Mouse (Mus musculus) liver, embryonic 13.5 days (tissue): Measurements from ENCODE around the gene Trip13. TPM values are rescaled to one million over a fixed set of nuclear protein-coding genes. Genes with fewer than 3 reads are reported as not detected.

Source experiments
- ATAC-seq: fragments of 200-750 bp; cut with Nextera tagmentation; 2 replicates; pipeline ENCODE4 v1.8.0; 2017; ENCODE audit warnings: low read depth, mild to moderate bottlenecking, moderate number of reproducible peaks, moderate library complexity
- DNase-seq: peaks from one replicate; pipeline ENCODE4 v3.0.0; 2022
- H3K27ac ChIP-seq: fragments of 300-500 bp; sonication (generic); 2 replicates; pipeline ENCODE4 v1.5.1; 2015; ENCODE audit warnings: moderate library complexity, mild to moderate bottlenecking, inconsistent platforms
- H3K27me3 ChIP-seq: fragments of 300-500 bp; sonication (generic); 2 replicates; pipeline ENCODE4 v1.6.1; 2015; ENCODE audit warnings: mild to moderate bottlenecking, inconsistent platforms
- H3K36me3 ChIP-seq: fragments of 300-500 bp; sonication (generic); 2 replicates; pipeline ENCODE4 v1.6.1; 2015; ENCODE audit warnings: mild to moderate bottlenecking, inconsistent platforms
- H3K4me1 ChIP-seq: fragments of 300-500 bp; sonication (generic); replicated peaks from 2 replicates; pipeline ENCODE4 v1.6.1; 2015; ENCODE audit warnings: inconsistent platforms
- H3K4me2 ChIP-seq: fragments of 300-500 bp; sonication (generic); 2 replicates; pipeline ENCODE4 v1.6.1; 2015; ENCODE audit warnings: inconsistent platforms, mild to moderate bottlenecking, moderate library complexity
- H3K4me3 ChIP-seq: fragments of 300-500 bp; sonication (generic); replicated peaks from 2 replicates; pipeline ENCODE4 v1.5.1; 2015; ENCODE audit warnings: mild to moderate bottlenecking, inconsistent platforms
- H3K9ac ChIP-seq: fragments of 300-500 bp; sonication (generic); 2 replicates; pipeline ENCODE4 v1.6.1; 2015; ENCODE audit warnings: mild to moderate bottlenecking, inconsistent platforms
- H3K9me3 ChIP-seq: fragments of 300-500 bp; sonication (generic); replicated peaks from 2 replicates; pipeline ENCODE4 v1.6.1; 2016; ENCODE audit warnings: inconsistent platforms
- WGBS: fragments of 180-500 bp; shearing (Covaris S2); methylation state at CpG from one replicate; pipeline ENCODE4 v1.1.7; 2015; ENCODE audit not compliant: insufficient replicate concordance; 5-methylcytosine and 5-hydroxymethylcytosine counted together
- polyA plus RNA-seq: library from polyadenylated mRNA; unstranded; fragments of >200 nt; fragmentation: Nextera tagmentation; extraction: Ambion mirVana; gene quantifications from 2 replicates; pipeline ENCODE4 v1.2.1, GENCODE M21; 2015

Gene Trip13
- polyA plus RNA-seq, 1 experiment from 2014 or later: 29.0 TPM

DNA sequence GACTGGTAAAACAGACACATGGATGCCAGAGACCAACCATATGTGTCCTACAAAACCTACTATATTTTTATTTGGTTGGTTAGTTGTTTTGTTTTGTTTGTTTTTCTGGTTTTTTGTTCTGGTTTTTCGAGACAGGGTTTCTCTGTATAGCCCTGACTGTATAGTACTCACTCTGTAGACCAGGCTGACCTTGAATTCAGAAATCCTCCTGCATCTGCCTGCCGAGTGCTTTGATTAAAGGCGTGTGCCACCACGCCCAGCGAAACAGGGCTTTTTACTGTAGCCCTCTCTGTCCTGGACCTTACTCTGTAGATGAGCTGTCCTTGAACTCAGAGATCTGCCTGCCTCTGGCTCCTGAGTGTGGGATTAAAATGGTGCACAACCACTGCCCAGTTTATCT, 1.5 kb upstream of the Trip13 start:
- no peak overlapping the region for H3K9ac ChIP-seq
- H3K4me3 ChIP-seq: no peak overlapping the region
- peaks cover 21% of the 10 kb centered on the region for H3K4me1 ChIP-seq
- peaks cover 58% of the 10 kb centered on the region for H3K36me3 ChIP-seq
- no peak overlapping the region for H3K27ac ChIP-seq
- no peak for DNase-seq
- ATAC-seq: no peak
- no peaks in the 10 kb centered on the region for H3K9me3 ChIP-seq
- WGBS: 77% methylated on average over 5 of the region's 5 CpGs
- no peaks in the 10 kb centered on the region for H3K27me3 ChIP-seq
- no peak overlapping the region; the same call in 1 of the 2 replicates for H3K4me2 ChIP-seq

- Histone ChIP-seq H3K4me2 (peak overlapping the region; percentile 87), H3K27ac (peak overlapping the region; percentile 94), H3K4me3 (peak overlapping the region; percentile 79)
Observed at GRCm38 (mm10) chr13:73938177-73938560, 585 bp upstream of the Trip13 start.

DNA sequence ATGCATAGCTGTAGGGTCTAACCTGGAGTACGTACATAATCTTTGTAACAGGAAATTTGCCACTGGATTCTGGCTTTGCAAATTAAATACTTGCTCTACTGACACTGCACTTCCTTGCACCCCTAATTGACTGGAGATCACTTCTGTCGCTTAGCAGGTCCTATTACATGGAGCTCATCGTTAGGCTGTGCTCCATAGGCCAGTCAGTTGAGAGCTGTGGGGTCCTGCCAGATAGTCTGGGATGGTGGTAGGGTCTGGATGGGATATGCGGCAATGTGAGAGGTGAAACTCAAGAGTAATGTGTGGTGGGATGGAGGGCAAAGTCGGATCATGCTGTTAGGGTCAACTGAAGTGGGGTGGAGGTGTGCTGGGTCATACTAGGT, 655 bp downstream of the Trip13 start:
- ATAC-seq: peak; percentile 18
- no peaks in the 10 kb centered on the region for H3K27me3 ChIP-seq
- H3K4me3 ChIP-seq: peak overlapping the region; percentile 79
- H3K9me3 ChIP-seq: no peaks in the 10 kb centered on the region
- H3K27ac ChIP-seq: peak overlapping the region; percentile 94
- peaks cover 21% of the 10 kb centered on the region for H3K4me1 ChIP-seq
- peak overlapping the region; percentile 89 for H3K9ac ChIP-seq
- H3K4me2 ChIP-seq: peak overlapping the region; percentile 87
- WGBS: 5% methylated on average over 5 of the region's 5 CpGs
- peaks cover 57% of the 10 kb centered on the region for H3K36me3 ChIP-seq
- DNase-seq: no peak

More at GRCm38 (mm10) chr13:73938177-73938560, 585 bp upstream of the Trip13 start:
- peak overlapping the region; percentile 89 for H3K9ac ChIP-seq
- H3K36me3 ChIP-seq: peaks cover 57% of the 10 kb centered on the region
- no peaks in the 10 kb centered on the region for H3K27me3 ChIP-seq
- no peaks in the 10 kb centered on the region for H3K9me3 ChIP-seq
- WGBS: 4% methylated on average over 13 of the region's 13 CpGs
- ATAC-seq (peak; percentile 5; the same call in 1 of the 2 replicates), DNase-seq (no peak)
- peaks cover 21% of the 10 kb centered on the region for H3K4me1 ChIP-seq

GRCm38 (mm10) chr13:73932201-73932600, 5.4 kb downstream of the Trip13 start:
- DNase-seq: no peak

GRCm38 (mm10) chr13:73913066-73913465, 24.5 kb downstream of the Trip13 start:
- no peak overlapping the region for H3K4me3 ChIP-seq
- 90% methylated on average over 4 of the region's 4 CpGs for WGBS
- H3K9me3 ChIP-seq: no peaks in the 10 kb centered on the region
- no peak overlapping the region for H3K4me2 ChIP-seq
- no peaks in the 10 kb centered on the region for H3K27me3 ChIP-seq
- DNase-seq (no peak), ATAC-seq (no peak)
- no peaks in the 10 kb centered on the region for H3K4me1 ChIP-seq
- H3K9ac ChIP-seq: no peak overlapping the region
- H3K36me3 ChIP-seq: peaks cover 63% of the 10 kb centered on the region
- no peak overlapping the region for H3K27ac ChIP-seq

More at GRCm38 (mm10) chr13:73932201-73932600, 5.4 kb downstream of the Trip13 start:
- H3K4me2 ChIP-seq: no peak overlapping the region
- H3K27me3 ChIP-seq: no peaks in the 10 kb centered on the region
- no peak overlapping the region for H3K4me3 ChIP-seq
- WGBS: 76% methylated on average over 10 of the region's 10 CpGs
- ATAC-seq: no peak
- no peaks in the 10 kb centered on the region for H3K9me3 ChIP-seq
- peaks cover 83% of the 10 kb centered on the region for H3K36me3 ChIP-seq
- H3K27ac ChIP-seq: no peak overlapping the region
- peaks cover 8% of the 10 kb centered on the region for H3K4me1 ChIP-seq
- no peak overlapping the region for H3K9ac ChIP-seq

DNA sequence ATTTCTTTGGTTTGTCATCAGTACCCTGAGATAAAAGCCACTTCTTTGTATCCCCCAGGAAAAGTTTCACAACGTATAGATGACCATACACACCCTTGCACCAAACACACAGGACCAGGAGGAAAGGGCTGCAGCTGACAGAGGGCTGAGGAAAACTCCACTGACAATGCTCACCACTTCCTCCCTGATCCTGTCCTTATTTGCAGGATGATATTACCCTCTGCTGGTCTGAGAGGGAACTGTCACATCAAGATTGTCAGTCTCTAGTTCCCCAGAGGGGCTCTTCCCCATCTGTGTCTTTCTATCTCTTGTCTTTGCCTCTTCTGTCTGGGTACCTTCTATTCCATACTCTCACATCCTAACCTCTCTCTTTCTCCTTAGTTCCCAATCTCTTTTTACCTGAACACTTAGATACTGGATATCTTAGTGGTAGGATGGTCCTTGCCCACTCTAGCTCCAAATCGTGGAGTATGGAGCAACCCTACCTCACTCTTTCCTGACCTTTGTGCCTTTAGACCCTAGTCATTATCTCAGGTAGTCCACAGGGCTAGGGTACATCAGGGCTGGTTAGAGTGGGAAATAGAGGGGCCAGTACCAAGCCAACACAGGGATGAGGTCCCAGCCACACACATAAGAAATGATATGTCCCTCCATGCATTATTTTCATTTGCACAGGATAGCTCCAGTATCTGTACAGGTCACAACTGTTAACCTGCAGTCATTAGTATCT, 29.7 kb downstream of the Trip13 start:
- 36% methylated on average over 2 of the region's 2 CpGs for WGBS
- Histone ChIP-seq H3K27me3 (no peaks in the 10 kb centered on the region), H3K4me1 (no peaks in the 10 kb centered on the region), H3K4me3 (no peak overlapping the region), H3K36me3 (peaks cover 21% of the 10 kb centered on the region), H3K27ac (no peak overlapping the region), H3K9me3 (no peaks in the 10 kb centered on the region), H3K9ac (no peak overlapping the region), H3K4me2 (no peak overlapping the region)
- no peak for ATAC-seq
- DNase-seq: no peak

DNA sequence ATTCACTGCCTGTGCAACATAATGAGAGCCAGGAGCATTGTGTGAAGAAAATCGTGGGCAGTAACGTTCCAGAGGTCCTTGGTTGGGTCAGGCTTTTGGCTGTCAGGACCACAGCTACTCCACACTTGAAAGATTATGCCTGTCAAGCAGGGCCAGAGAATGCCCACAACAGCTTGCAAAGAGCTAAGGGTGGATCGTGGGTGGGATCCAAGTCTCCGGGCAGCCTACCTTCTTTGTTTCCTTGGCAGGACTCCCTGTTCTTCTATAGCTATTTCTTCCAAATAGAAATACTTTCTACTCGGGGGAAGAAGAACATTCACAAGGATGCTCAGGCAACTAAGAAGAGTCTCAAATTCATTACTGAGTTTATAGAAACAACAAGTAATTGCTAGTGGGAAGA, 30.4 kb downstream of the Trip13 start:
- WGBS: 80% methylated on average over 5 of the region's 5 CpGs
- H3K4me1 ChIP-seq: no peaks in the 10 kb centered on the region
- no peak overlapping the region for H3K27ac ChIP-seq
- no peak overlapping the region for H3K4me2 ChIP-seq
- no peak overlapping the region for H3K4me3 ChIP-seq
- H3K9me3 ChIP-seq: no peaks in the 10 kb centered on the region
- H3K36me3 ChIP-seq: peaks cover 16% of the 10 kb centered on the region
- DNase-seq (no peak), ATAC-seq (no peak)
- no peak overlapping the region for H3K9ac ChIP-seq
- H3K27me3 ChIP-seq: no peaks in the 10 kb centered on the region

DNA sequence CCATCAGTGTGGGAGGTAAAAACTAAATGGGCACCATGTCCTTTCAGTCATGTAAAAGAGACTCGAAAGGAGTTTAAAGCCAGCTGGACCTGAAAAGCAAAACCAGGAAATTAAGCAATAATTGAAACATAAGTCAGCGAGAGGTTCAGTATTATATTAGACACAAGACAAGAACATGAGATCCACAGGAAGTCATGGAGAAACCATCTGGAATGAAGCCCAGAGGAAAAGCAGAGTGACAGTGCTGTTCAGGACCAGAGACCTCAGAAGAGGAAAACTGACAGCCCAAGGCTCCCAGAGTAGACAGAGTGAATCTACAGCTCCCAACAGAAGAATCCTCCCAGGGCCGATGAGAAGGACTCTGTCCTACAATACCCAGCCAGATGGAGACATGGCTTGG, 40.0 kb downstream of the Trip13 start:
- H3K4me2 ChIP-seq: no peak overlapping the region
- no peak for DNase-seq

DNA sequence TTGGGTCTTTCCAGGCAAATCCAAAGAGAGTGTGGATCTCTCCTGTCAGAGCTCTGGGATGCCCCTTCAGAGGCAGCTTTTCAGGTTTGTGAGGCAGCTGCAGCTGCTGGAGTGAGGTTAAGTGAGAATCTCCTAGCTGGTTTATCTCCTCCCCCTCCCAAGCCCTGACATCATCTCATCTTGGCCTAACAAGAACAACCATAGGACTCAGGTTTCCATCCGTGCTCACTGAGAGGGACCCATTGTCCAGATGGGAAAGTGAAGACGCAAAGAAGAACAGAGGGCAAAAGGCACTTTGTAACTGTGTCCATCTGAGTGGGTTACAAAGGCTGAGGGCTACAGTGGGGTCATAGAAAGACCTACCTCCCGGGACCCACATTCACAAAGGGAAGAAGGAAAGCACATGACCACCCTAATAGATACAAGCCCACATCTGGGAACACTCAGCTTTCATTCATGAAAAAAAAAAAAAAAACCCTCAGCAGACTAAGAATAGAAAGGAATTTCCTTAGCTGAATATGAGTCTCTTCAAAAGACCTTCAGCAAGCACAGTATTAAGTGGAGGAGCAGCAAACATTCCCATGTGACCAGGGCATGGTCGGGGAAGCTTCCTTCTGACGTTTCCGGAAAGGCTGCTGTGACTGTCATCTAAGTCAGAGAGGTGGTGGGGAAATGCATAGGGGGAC, 44.9 kb downstream of the Trip13 start:
- Histone ChIP-seq H3K9ac (no peak overlapping the region), H3K9me3 (no peaks in the 10 kb centered on the region), H3K4me1 (no peaks in the 10 kb centered on the region), H3K4me2 (no peak overlapping the region), H3K36me3 (no peaks in the 10 kb centered on the region), H3K27me3 (no peaks in the 10 kb centered on the region), H3K4me3 (no peak overlapping the region), H3K27ac (no peak overlapping the region)
- ATAC-seq (no peak), DNase-seq (no peak)
- 47% methylated on average over 6 of the region's 6 CpGs for WGBS

More for the DNA sequence above, 40.0 kb downstream of the Trip13 start:
- 57% methylated on average over 3 of the region's 3 CpGs for WGBS
- Histone ChIP-seq H3K27ac (no peak overlapping the region), H3K9me3 (no peaks in the 10 kb centered on the region), H3K9ac (no peak overlapping the region), H3K36me3 (no peaks in the 10 kb centered on the region), H3K27me3 (no peaks in the 10 kb centered on the region), H3K4me1 (no peaks in the 10 kb centered on the region), H3K4me3 (no peak overlapping the region)
- no peak for ATAC-seq

DNA sequence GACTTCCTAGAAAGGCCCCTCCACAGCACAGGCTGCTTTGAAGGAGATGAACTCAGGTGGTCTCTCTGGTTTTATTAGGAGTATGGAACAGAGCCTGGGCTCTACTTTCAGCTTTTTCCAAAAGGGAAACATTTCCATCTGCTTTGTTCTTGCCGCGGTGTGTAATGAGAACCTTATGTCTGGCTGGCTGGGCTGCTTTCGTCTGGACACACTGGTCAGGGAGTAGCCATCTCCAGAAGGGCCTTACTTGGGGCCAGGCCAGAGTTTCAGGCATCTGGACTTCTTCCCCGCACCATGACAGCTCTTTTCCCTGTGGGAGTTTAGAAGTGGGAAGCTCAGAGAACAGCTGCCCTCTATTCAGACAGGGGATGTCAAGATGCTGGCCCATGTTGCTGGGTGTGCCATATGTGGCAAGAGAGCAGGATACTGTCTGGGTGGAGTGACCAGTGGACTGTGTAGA, 50.1 kb downstream of the Trip13 start:
- DNase-seq: no peak
- no peaks in the 10 kb centered on the region for H3K9me3 ChIP-seq
- no peaks in the 10 kb centered on the region for H3K4me1 ChIP-seq
- WGBS: 67% methylated on average over 4 of the region's 4 CpGs
- no peak overlapping the region for H3K9ac ChIP-seq
- no peak overlapping the region for H3K4me2 ChIP-seq
- no peak for ATAC-seq
- H3K27me3 ChIP-seq: no peaks in the 10 kb centered on the region
- no peak overlapping the region for H3K27ac ChIP-seq
- no peaks in the 10 kb centered on the region for H3K36me3 ChIP-seq
- H3K4me3 ChIP-seq: no peak overlapping the region

GRCm38 (mm10) chr13:73886601-73887000, 51.0 kb downstream of the Trip13 start:
- Histone ChIP-seq H3K4me2 (no peak overlapping the region), H3K4me1 (no peaks in the 10 kb centered on the region), H3K27ac (no peak overlapping the region), H3K9me3 (no peaks in the 10 kb centered on the region), H3K9ac (no peak overlapping the region), H3K36me3 (no peaks in the 10 kb centered on the region), H3K4me3 (no peak overlapping the region), H3K27me3 (no peaks in the 10 kb centered on the region)
- no peak for DNase-seq
- no peak for ATAC-seq
- WGBS: 53% methylated on average over 5 of the region's 5 CpGs
